Mouse (Mus musculus): ENCODE measurements around the gene Ppcdc.
"Not testable (repeated sequence)": the region's sequence is repeated elsewhere in the genome, so short reads cannot be mapped to it uniquely, and the experiment has no call there.

The Ppcdc gene

DNA sequence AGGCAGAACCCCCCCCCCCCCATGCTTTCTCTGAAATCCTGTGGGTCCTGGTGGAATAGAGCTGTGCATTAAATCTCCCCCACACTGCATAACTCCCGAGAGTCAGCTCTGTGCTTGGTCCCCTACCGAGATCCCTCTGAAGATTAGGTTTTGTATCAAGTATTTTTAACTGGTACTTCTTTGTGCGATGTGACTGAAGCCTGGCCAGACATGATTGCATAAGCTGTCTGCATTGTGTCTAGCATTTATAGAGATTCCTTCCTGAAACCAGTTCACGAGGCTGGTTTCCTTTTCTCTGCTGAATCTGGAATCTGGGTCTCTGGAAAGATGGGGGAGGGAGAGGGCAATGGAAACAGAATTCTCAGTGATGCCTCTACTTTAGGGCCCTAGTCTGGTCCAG lies 11.5 kb downstream of the Ppcdc start:
- no peak for DNase-seq (ENCODE audit: low spot score)

DNA sequence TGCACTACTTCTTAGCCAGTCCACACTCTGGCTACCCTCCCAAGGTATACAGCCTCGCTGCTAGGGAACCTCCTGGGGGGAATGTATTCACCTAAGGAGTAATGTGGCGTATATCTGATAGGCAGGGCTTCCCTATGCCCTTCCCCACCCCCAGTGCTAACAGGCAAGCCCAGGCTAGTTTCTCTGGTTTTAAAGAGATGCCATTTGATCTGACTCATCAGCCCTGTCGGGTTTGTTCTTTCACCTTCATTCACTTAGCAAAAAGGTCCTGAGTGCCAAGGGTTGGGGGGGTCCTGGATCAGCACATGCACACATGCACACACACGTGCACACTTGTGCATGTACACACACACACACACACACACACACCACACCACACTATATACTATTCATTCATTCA lies 12.0 kb downstream of the Ppcdc start:
- DNase-seq (ENCODE audit: low spot score): no peak

DNA sequence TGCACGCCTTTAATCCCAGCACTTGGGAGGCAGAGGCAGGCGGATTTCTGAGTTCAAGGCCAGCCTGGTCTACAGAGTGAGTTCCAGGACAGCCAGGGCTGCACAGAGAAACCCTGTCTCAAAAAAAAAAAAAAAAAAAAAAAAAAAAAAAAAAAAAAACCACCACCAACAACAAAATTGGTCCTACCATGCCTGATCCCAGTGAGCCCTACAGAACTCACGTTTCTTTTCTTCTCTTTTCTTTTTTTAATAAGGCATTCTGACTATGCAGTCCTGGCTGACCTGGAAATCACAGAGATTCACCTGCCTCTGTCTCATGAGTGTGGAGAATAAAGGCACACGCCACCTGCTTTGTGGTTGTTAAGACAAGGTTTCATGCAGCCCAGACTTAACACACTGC lies 12.8 kb downstream of the Ppcdc start:
- DNase-seq (ENCODE audit: low spot score): not testable (repeated sequence)

DNA sequence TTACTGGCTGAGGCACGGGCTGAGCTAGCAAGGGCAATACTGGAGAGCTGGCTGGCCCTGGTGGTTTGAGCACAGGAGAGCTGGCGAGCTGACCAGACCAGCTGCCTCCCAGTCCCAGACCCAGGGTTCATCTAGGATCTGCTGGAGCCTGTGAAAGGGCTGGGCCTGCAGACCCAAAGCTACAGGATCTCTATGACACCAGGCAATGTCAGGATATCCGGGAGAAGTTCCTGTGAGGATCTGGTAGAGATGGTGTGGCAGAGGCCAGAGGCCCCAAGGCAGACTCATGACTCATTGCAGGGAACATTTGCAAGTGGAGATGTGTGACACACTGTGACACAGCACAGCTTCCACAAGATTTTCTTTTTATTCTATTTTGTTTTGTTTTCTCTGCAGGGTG lies 14.8 kb downstream of the Ppcdc start:
- no peak for DNase-seq (ENCODE audit: low spot score)

DNA sequence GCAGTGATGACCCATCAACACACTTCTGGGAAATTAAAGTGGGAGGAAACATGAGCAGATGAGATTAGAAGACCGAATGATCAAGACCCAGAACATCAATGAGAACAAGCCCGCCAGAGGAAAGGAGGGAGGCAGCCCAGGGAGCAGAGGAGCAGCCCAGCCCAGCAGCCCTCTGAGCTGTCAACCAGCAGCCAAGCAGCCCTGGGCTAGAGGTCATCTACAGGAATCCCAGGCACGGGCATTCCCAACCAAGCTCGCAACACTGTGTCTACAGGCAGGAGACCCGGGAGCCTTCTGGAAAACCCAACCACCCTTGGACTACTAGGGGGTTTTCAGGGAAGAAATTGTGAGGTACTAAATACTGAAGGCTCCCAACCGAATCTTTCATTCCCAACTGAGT lies 15.9 kb downstream of the Ppcdc start:
- no peak for DNase-seq (ENCODE audit: low spot score)

DNA sequence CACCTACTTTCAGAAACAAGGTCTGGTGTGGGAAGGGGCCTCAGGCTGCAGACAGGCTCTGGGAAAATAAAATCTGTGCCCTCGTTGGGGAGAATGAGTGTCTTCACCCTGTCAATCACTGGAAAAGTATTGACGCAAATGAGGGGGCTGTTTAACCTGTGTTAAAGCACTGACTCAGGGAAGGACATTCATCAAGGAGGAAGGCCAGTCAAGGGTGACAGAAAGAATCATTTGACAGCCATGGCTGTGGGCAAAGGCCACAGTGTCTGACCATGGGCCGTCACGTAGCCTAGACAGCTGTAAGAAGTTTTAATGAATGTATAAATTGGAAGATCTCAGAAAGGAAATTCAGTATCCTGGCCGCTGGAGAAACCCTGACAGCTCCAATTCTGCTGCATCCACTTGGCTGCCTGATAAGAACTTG lies 18.2 kb downstream of the Ppcdc start:
- DNase-seq (ENCODE audit: low spot score): no peak

DNA sequence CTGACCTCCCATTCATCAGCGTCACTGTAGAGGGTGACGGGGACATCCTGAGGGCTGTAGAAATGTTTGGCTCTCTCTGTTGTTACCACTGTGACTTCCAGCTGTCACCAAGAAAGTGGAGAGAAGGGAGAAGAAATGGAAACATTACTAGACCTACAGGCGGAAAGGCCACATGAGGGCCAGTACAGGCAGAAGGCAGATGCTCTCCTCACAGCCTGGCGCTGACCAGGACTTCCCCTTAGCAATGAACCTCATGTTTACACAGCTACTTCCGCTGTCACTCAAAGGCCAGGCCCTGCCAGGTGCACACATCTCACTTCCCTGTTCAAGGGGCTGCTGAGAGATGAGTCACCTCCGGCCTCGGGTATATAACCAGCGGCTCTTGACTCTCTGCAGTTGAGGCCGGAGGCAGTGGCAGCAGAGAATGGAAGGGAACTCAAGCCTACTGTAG lies 18.8 kb downstream of the Ppcdc start:
- no peak for DNase-seq (ENCODE audit: low spot score)

DNA sequence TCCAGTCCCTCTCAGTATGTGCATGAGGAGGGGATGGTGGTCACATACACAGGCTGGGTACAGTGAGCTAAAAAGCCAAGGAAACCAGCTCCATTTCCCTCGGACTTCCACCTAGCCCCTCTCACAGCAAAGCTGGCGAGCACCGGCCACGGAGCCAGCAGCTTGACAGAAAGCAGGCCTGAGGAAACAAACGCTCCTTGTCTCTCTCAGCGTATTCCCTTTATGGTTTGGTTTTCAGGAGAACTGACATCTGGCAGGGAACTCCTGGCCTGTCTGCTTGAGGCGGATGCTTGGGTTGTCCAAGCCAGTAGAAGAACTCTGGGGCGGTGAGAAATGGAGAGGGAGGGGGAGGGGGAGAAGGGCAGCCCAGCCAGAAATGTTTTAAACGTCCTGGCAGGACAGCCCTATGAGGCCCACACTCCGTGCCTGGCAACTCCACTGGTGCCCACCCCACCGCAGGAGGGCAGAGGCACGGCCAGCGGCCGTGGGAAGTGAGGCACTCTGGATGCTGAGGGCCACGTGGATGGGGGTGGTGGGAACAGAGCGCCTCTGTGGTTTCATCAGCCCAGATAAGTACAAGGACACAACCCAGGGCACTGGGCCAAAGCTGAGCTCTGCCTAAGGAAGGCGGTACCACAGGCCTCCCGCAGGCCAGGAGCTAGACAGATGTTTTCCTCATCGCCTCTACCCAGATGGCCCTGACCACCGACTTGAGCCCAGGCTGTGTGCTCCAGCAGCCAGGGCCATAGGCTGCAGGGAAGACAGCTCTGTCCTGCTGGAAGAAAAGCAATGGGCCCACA lies 19.4 kb downstream of the Ppcdc start:
- no peak for DNase-seq (ENCODE audit: low spot score)

DNA sequence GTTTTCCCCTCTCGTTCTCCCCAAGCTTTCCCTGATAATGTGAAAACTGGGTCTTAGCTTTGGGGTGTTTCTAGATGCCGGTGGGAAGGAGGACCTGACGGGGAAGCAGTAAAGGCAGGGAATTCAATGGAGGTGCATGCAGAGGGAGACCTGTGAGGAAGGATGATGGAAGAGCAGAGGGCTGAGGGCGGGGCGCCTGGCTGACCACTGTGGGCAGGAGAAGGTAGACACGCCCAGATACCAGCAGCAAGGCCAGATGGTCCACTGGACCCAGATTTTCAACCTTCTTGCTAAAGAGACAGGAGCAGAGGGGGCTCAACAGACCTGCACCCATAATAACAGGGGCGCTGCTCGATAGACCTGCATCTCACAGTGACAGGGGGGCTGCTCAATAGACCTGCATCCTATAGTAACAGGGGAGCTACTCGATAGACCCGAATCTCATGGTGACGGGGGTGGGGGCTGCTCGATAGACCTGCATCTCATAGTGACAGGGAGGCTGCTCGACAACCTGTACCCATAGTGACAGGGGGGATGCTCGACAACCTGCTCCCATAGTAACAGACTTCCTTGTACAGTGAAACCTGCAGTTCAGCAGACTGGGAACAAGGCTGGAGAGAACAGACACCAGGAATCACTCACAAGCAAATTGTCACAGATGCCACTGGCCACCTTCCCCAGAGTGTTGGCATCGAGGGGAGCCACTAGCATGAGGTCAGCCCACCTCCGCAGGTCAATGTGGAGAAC lies 20.2 kb downstream of the Ppcdc start:
- no peak for DNase-seq (ENCODE audit: low spot score)

DNA sequence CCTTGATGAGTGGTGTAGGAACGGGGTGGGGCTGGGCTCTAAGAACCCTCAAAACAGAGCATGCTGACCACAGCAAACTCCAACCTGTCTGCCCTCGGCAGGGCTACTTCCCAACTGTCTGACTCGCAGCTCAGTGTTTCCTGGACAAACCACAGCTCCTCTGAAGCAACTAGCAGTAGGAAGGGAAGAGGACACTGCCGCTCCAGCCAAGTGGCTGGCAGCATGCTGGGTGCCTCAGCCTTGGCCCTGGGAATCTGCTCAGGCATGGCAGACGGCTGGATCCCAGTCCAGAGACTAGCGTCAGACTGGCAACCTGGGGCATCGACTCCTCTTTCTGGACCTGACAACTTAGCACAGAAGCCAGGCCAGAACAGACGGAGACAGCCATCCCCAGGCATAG lies 22.6 kb downstream of the Ppcdc start:
- DNase-seq (ENCODE audit: low spot score): no peak

DNA sequence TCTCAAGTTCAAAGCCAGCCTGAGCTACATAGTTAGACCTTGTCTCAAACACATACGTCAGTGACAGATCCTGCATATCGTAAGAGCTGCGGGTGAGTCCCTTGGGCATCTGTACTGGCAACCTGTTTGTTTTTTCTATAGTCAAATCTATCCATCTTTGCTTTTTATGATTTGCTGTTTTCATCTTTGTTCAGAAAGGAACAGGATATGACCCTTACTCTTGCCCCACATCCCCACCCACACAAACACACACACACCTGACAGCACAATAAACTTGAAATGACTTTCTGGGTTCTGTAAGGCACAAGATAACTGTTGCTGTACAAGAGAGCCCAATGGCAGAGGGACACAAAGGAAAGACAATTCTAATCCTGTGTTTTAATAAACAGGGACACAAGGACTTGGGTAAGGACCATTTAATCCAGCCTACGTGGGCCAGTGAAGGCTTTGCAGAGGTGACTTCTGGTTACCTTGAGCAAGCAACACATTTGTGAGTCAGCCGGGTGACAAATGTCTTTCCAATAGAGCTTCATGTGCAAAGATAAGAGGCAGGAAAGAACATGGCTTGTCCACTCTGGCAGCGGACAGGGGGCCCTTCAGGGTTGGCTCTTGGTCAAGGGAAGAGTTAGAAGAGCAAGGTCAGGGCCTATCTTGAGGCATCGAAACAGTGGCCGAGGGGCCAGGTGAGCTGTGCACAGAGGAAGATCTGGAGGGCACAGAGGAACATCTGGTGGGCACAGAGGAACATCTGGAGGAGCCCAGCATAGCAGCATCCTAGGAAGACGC lies 32.6 kb downstream of the Ppcdc start:
- DNase-seq (ENCODE audit: low spot score): no peak

DNA sequence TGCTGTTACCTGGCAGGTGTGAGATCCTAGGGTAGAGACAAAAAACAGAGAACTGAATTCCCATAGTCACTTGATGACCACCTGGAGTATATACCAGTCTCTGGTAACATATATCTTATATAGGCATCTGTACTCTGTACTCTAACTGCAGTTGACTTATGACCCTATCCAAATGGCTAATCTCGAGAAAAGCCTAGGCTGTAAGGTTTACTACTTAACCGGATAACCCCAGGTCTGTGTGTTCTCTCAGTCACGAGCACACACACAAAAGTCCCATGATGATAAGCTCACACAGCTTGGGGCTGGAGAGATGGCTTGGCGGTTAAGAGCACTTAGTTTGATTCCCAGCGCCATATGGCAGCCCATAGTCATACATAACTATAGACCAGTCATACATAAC lies 33.5 kb downstream of the Ppcdc start:
- DNase-seq (ENCODE audit: low spot score): no peak

DNA sequence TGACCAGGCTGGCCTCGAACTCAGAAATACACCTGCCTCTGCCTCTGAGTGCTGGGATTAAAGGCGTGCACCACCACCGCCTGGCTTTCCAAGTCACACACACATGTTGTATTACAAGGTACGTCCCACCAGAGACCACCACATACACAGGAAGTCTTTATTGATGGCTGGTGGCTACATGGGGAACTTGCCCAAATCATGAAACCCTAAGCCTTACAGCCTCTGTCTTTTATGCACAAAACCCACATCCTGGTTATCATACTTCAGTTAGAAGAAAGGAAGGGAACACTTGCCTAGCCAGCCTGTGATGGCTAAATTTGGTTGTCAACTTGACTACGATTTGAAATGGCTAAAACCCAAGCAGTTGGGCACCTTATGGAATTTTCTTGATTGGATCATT lies 35.9 kb downstream of the Ppcdc start:
- DNase-seq (ENCODE audit: low spot score): no peak

DNA sequence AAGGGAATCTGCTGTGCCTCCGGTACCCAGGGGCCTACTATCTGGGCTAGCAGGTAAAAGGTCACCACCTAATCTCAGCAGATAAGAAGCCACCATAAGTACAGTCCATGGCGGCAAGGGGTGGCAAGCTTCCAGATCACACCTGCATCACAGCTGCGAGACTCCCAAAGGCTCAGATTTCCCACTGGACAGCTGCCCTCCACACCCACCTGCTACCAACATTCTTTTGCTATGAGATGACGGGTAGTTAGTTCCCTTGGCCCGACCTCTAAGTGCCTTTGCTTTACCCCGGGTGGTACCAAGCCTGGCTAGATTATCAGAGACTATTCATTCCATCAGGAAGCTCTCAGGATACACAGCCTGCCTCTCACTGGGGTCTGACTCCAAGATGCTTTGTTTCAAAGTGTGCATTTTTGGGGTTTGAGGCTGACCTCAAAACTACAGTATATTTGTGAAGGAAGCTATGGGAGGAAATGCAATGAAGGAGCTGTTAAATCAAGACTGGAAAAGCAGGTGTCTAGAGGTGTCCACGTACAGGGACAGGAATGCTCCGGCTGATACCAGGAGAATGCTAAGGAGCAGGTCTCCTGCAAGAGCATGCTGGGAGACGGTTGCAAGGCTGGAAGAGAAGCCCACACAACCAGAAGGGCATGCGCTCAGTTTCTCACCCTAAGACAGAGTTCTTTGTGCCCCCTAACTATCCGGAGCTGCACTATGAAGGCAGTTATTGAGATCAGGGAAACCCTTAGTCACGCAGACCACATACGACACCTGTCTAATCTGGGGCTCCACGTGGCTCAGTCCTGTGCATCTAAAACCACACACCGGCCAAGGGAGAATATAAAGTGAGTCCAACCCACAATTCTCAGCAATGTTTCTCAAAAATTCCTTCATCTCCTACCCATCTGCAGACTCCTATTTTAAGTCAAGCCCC lies 37.3 kb downstream of the Ppcdc start:
- DNase-seq (ENCODE audit: low spot score): no peak

DNA sequence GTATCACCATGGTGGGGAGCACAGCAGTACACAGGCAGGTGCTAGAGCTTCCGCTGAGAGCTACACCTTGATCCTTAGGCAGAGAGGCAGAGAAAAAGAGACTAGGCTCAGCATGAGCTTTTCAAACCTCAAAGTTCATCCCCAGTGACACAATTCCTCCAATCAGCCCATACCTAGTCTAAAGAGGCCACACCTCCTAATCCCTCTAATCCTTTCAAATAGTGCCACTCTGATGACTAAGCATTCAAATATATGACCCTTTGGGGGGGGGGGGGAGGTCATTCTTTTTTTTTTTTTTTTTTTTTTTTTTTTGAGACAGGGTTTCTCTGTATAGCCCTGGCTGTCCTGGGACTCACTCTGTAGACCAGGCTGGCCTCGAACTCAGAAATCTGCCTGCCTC lies 41.2 kb downstream of the Ppcdc start:
- DNase-seq (ENCODE audit: low spot score): no peak

DNA sequence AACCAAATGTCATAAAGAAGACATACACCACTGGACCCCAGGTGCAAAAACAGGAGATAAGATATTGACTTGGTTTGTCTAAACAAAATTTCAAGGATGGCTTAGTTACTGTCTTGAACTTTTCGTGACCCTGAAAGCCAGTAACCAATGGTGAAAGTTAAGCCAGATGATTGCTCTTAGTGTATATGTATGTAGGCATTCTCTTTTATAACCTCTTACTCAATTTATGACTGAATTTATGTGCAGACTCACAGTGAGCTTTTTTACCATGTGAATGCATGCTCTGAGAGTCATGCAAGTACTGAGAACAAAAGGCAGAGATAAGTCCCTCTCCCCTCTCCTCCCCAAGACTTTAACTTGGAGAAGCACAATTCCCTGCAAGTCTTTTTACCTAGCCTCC lies 47.0 kb downstream of the Ppcdc start:
- DNase-seq (ENCODE audit: low spot score): no peak

DNA sequence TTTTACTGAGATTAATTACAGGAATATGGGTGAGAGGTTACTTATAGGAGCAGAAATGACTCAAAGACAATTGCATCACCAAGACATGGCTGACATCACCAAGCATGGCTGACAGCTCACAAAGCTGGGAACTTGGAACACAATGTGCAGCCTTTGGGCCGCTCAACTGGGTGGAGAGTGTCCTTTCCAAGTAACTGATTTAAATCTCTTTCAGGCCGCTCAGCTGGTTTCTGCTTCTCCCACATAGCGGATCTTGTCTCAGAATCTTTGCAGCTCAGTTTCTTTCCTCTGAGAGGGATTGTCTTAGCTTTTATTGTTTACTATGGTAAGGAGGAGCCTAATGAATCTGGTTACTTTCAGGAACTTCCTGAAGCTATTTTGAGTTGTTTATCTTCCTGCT lies 49.1 kb downstream of the Ppcdc start:
- no peak for DNase-seq (ENCODE audit: low spot score)

DNA sequence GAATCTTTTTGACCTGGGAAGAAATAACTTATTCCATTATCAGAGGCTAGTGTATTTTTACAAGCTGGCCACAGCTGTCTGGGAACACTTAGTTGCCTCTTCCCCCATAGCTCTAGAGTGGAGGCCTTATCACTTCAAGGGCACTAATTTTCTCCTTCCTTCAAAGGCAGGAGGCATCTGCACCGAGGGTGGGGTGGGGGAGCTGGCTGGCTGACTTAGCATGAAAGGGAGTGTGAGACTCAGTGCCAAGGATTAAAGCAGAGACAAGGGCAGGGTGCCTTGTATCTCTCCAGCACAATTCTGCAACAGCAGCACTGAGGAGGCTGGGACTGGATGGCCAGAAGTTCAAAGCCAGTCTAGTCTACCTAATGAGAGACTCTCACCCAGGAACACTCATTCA lies 50.8 kb downstream of the Ppcdc start:
- no peak for DNase-seq (ENCODE audit: low spot score)

DNA sequence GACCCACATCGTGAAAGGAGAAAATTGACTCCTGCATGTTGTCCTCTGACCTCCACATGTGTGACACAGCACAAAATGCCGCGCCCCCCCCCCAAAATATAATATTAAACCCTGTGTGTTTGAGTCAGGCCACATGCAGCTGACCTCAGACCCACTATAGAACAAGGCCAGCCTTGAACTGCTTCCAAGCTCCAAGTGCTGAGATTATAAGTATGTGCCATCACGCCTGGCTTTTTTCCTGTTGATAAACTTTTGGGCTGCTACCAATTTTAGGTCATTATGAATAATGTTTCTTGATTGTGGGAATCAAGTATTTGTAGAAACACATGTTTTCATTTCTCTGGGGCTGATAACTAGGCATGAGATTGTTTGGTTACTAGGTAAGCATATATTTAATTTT lies 53.0 kb downstream of the Ppcdc start:
- no peak for DNase-seq (ENCODE audit: low spot score)

DNA sequence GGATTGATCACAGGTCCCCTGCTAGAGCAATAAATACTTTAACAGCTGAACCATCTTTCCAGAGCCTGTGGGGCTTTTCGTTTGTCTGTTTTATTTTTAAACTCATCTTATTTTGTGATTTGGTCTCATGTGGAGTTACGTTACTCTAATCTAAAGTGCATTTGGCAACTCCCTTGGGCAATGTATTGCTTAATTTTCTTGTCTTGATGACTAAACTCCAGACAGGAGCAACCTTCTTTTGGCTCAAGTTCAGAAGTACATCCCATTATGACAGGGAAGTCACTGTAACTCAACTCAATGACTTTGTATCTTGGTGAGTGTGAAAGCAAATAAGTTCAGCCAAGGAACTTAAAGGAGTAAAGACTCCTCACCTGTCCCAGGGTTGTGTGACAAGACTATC lies 55.3 kb downstream of the Ppcdc start:
- DNase-seq (ENCODE audit: low spot score): no peak

DNA sequence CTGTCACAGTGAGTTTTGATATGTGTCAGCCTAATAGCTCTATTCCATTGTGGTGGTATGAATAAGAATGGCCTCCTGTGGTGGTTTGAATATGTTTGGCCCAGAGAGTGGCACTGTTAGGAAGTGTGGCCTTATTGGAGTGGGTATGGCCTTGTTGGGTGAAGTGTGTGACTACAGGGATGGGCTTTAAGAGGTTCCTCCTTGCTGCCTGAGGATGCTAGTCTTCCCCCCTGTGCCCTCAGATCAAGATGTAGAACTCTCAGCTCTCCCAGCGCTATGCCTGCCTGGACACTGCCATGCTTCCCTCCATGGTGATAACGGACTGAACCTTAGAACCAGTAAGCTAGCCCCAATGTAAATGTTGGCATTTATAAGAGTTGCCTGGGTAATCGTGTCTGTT lies 78.9 kb downstream of the Ppcdc start:
- DNase-seq (ENCODE audit: low spot score): no peak
